Mouse (Mus musculus) spleen, postnatal 36 days (tissue): ENCODE measurements at regions not wholly inside any gene's neighbourhood (a gene's known extent, or its start where the extent isn't known, plus 50 kb on each side); places are given as distances from the start of the nearest gene placed in this dataset.
A peak's percentile ranks its signal among the peaks of the same experiment; 100 is the strongest.

ENCODE experiments used
- DNase-seq, 2 experiments: peaks; one replicate each; pipeline ENCODE4 v3.0.0; 2022; ENCODE audit warnings: low spot score in 2 of 2, mixed read lengths in 1 of 2

- no peak for DNase-seq
These were observed 114.2 kb upstream of the Syt13 start for GRCm38 (mm10) chr2:92800667-92801066.

GRCm38 (mm10) chr2:92804916-92805315 is 110.0 kb upstream of the Syt13 start:
- peak in 1 of 2 experiments; percentile 2 for DNase-seq

GRCm38 (mm10) chr2:92805761-92806160 is 109.1 kb upstream of the Syt13 start:
- DNase-seq, result no peak

- DNase-seq, result no peak
These were observed 108.3 kb upstream of the Syt13 start for GRCm38 (mm10) chr2:92806481-92807195.

GRCm38 (mm10) chr2:92807404-92807803 is 107.5 kb upstream of the Syt13 start:
- no peak for DNase-seq

GRCm38 (mm10) chr2:92808121-92808520 is 106.8 kb upstream of the Syt13 start:
- DNase-seq, result no peak

GRCm38 (mm10) chr2:92809226-92809625 is 105.7 kb upstream of the Syt13 start:
- no peak for DNase-seq

GRCm38 (mm10) chr2:92809681-92810323 is 105.1 kb upstream of the Syt13 start:
- DNase-seq, result no peak

GRCm38 (mm10) chr2:92810956-92811355 is 103.9 kb upstream of the Syt13 start:
- peak in 1 of 2 experiments; percentile 17 for DNase-seq

GRCm38 (mm10) chr2:92813028-92813427 is 101.9 kb upstream of the Syt13 start:
- no peak for DNase-seq

GRCm38 (mm10) chr2:92819586-92819985 is 95.3 kb upstream of the Syt13 start:
- DNase-seq, result no peak

GRCm38 (mm10) chr2:92824325-92824724 is 90.6 kb upstream of the Syt13 start:
- no peak for DNase-seq

GRCm38 (mm10) chr2:92825395-92825794 is 89.5 kb upstream of the Syt13 start:
- DNase-seq, result no peak

GRCm38 (mm10) chr2:92830134-92830533 is 84.8 kb upstream of the Syt13 start:
- DNase-seq, result no peak

GRCm38 (mm10) chr2:92831784-92832183 is 83.1 kb upstream of the Syt13 start:
- no peak for DNase-seq

- no peak for DNase-seq
These were observed 78.7 kb upstream of the Syt13 start for GRCm38 (mm10) chr2:92836203-92836602.

- DNase-seq, result no peak
These were observed 76.9 kb upstream of the Syt13 start for GRCm38 (mm10) chr2:92838012-92838411.

- no peak for DNase-seq
These were observed 74.9 kb upstream of the Syt13 start for GRCm38 (mm10) chr2:92840009-92840408.

GRCm38 (mm10) chr2:92841626-92842025 is 73.3 kb upstream of the Syt13 start:
- peak; percentile 10 to 16 for DNase-seq

GRCm38 (mm10) chr2:92845061-92845769 is 69.7 kb upstream of the Syt13 start:
- DNase-seq, result peak; percentile 4 to 25

- DNase-seq, result no peak
These were observed 65.9 kb upstream of the Syt13 start for GRCm38 (mm10) chr2:92848962-92849361.

GRCm38 (mm10) chr2:92851336-92851735 is 63.6 kb upstream of the Syt13 start:
- DNase-seq, result no peak

- no peak for DNase-seq
These were observed 61.7 kb upstream of the Syt13 start for GRCm38 (mm10) chr2:92853175-92853574.
